Mouse (Mus musculus) C2C12 (cell line): ENCODE results near the gene Bmp6.

ENCODE experiments used
- CEBPB ChIP-seq: IDR thresholded peaks from one replicate; pipeline ENCODE4 v1.6.1; 2011; ENCODE audit warnings: low read depth, mild to moderate bottlenecking, control low read depth, moderate library complexity
- CTCF ChIP-seq: IDR thresholded peaks from one replicate; pipeline ENCODE4 v1.5.1; 2011; ENCODE audit not compliant: control insufficient read depth, insufficient read depth, insufficient read length
- FOSL1 ChIP-seq: IDR thresholded peaks from one replicate; pipeline ENCODE4 v1.8.0; 2011; ENCODE audit warnings: mild to moderate bottlenecking, low read length; ENCODE audit not compliant: poor library complexity, insufficient read depth, severe bottlenecking
- MAX ChIP-seq: IDR thresholded peaks from one replicate; pipeline ENCODE4 v1.6.1; 2011; ENCODE audit warnings: mild to moderate bottlenecking, control low read depth
- MYOD1 ChIP-seq: IDR thresholded peaks from one replicate; pipeline ENCODE4 v1.6.1; 2011; ENCODE audit warnings: low read depth; ENCODE audit not compliant: control insufficient read depth, insufficient read length
- MYOG ChIP-seq: IDR thresholded peaks from one replicate; pipeline ENCODE4 v1.6.1; 2011; ENCODE audit not compliant: control insufficient read depth, insufficient read length; ENCODE audit errors: extremely low read depth
- USF1 ChIP-seq: IDR thresholded peaks from one replicate; pipeline ENCODE4 v1.6.1; 2011; ENCODE audit warnings: low read depth, mild to moderate bottlenecking, control low read depth, moderate library complexity

DNA sequence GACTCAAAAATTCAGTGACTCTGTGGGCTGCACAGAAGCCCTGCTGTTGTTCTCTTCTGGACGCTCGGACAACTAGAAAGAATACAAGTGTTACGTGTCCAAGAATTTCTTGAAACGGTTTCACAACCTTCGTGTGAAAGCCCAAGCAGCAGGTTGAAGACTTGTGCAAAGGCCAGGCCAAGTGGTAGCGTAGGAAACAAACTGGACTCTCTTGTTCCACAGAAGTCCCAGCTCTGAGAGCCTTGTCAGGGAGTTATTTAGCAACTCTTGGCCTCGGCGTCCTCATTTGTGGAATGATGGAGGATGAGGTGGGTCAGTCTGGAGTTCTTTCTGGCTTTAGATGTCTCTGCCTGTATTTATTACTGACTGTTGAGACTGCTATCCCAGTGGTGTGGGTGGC lies 55.8 kb downstream of the Bmp6 start:
- TF ChIP-seq CTCF (no peak), FOSL1 (no peak), USF1 (no peak), CEBPB (no peak), MYOD1 (no peak), MAX (no peak), MYOG (no peak)
